Mouse (Mus musculus) layer of hippocampus, adult 8-10 months (tissue): ENCODE measurements around the gene Vps52. TPM values are rescaled to one million over a fixed set of nuclear protein-coding genes. Genes with fewer than 3 reads are reported as not detected.
"Not testable (repeated sequence)": the region's sequence is repeated elsewhere in the genome, so short reads cannot be mapped to it uniquely, and the experiment has no call there.

Experiments
- DNase-seq, 2 experiments: peaks; one replicate each; pipeline ENCODE4 v3.0.0; 2022; ENCODE audit warnings: low spot score in 2 of 2
- total RNA-seq, 4 experiments: library from RNA; stranded (reverse); gene quantifications; 2 replicates each; pipeline ENCODE4 v1.2.4; 2022

Gene Vps52
- total RNA-seq, 4 experiments from 2014 or later: 81.4 to 91.3 (median 81.9) TPM

- no peak for DNase-seq
Measured at GRCm38 (mm10) chr17:33941381-33941780, 14.2 kb upstream of the Vps52 start.

DNA sequence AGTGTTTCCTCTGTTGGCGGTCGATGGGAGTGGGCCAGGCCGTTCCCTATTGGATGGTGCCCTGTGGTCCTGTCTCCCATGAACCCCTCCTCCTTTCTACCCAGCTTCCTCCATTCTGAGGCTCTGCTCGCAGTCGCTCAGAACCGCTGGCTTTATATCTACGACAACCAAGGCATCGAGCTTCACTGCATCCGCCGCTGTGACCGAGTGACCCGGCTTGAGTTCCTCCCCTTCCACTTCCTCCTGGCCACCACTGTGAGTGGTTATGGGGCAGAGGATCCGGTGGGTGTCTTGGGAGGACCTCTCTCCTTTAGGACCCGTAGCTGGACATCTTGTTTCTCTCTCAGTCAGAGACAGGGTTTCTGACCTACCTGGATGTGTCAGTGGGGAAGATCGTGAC lies 12.2 kb upstream of the Vps52 start:
- no peak for DNase-seq

GRCm38 (mm10) chr17:33947430-33948089 lies 8.1 kb upstream of the Vps52 start:
- no peak for DNase-seq

GRCm38 (mm10) chr17:33948090-33948904 lies 7.3 kb upstream of the Vps52 start:
- no peak for DNase-seq

- DNase-seq: peak in 1 of 2 experiments; percentile 3
Measured at GRCm38 (mm10) chr17:33948905-33949537, 6.6 kb upstream of the Vps52 start.

GRCm38 (mm10) chr17:33950131-33950625 lies 5.4 kb upstream of the Vps52 start:
- peak in 1 of 2 experiments; percentile 15 for DNase-seq

DNA sequence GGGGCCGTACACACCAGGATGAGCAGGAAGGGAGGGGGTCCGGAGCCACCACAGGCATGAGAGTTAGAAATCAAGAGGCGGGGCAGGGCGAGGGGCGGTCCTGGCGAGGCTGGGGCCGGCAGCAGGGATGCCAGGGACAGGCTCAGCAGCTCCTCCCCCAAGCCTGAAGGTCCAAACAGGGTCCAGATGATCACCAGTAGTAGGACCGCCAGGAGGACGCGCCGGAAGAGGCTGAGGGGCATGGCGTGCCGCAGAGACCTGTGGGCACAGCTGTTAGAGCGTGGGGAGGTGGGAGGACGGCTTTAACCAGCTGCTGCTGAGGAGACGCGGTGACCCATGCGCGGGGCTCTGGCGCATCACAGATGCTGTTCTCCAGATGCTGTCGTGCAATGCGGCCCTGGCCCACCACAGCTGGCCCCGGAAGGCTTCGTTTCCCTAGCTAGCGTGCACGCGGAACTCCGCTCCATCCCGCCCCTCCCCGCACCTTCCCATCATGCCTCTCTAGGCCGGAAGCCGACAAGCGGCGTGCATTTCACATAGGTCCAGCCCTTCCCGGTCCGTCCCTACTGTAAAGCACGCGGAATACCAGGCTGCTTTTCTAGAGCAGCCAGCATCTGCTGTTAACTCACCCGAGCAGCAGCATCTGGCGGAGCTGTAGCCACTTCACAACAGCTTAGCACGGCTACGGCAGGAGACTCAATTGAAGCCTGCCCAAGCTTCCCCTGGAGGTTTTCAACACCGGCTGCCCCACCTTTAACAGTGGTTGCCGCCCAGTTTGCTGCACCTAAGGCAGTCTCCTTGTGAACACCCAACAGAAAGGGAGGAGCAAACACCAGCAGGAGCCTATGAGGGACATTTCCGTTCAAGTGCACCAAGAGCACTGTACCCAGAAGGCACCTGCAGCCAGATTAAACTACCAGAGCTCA lies 4.3 kb upstream of the Vps52 start, which contains the start of gene B3galt4:
B3galt4 (minus strand) TSS at position 468 of the 926 bp plus-strand sequence.
- DNase-seq: peak in 1 of 2 experiments; percentile 64

DNA sequence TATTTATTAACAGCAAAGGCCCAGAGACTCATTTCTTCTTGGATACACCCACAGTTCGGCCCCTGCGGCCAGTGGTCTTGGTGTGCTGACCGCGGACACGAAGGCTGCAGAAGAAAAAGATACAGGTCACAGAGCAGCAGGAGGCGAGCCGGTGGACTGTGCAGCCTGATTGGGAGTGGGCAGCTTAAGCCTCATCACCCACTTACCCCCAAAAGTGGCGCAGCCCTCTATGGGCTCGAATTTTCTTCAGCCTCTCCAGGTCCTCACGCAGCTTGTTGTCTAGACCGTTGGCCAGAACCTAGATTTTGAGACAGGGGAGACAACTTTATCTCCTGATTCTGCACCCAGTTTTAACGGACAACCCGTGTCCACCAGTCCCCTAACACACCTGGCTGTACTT lies 3.6 kb upstream of the Vps52 start:
- not testable (repeated sequence) for DNase-seq

- DNase-seq: no peak
Measured at GRCm38 (mm10) chr17:33952879-33953278, 2.7 kb upstream of the Vps52 start.

DNA sequence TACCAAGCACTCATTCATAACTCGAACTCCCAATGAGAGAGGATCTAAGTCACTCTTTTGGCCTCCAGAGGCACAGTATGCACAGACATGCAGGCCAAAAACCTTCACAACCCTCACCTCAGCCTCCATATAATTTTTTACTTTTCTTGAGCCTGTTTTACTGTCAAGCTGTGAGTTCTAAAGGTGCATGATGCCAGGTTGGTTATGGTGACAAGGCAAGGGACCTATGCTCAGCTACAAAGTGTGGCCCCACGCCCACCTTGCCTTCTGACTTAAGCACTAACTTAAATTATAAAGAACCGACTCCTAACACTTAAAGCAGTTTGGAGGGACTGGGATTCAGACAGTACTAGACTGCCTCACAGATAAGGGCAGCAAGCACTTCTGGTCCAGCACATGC lies 2.3 kb upstream of the Vps52 start:
- DNase-seq: no peak

DNA sequence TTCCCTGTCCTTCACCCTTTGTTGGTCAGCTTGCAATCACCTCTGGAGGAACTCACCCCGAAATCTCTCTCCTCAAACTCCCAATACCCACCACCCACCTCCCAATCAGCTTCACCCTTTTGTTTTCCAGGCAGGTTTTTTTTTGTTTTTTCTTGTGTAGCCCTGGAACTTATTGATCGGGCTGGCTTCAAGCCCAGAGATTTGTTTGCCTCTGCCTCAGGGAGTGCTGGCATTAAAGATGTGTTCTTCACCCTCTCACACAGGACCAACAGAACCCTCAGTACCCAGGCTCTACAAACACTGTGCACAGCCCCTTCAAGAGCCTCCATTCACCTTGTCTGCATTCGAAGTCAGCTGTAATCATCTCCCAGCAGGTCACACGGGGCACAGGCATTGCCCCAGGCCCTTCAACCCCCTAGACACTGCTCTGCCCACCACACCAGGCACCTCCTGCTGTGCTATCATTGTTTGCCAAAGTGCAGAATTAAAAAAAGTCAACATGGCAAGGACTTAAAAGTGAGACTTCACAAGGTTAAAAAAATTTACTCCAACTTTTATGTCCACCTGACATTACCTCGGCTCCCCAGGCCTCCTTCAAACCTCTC lies 1.5 kb upstream of the Vps52 start:
- DNase-seq: no peak

DNA sequence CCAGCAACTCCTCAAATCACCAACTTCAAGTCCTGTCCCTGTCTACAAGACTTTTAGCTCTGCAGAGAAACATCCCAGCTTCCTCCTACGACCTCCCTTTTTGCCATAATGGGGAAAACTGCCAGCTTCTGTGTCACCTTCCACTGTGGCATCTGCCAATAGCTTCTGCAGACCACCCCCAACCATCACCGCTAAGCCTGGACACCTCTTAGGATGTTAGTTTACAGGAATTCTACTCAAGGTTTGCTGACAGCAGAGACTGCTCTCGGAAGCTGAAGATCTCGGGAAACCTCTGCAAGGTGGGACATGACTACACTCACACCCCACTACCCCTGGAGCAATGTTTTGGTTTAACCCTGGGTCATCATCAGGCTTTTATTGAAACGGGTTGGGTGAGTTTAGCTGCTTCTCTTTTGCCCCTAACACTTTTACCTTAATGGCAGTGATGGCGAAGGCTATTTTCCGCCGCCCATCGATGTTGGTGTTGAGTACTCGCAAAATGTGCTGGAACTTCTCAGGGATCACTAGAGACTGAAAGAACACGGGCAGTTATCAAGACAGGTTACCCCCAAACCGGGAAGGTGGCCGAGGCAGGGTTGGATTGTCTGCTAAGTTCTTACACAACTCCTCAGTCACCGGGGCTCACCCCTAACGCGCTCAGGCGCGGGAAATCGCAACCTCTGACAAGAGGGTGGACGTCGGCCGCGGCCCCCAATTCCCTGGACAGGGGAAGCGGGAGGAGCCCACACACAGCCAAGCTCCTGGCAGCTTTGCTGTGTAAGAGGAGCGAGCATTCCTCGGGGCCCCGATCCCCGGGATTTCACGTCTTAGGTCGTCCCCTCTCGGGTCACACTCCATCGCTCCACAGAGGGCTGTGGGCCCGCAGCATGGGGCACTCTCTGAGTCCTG lies 712 bp upstream of the Vps52 start:
- peak in 1 of 2 experiments; percentile 8 for DNase-seq

- DNase-seq: no peak
Measured at GRCm38 (mm10) chr17:33956336-33956735, 724 bp downstream of the Vps52 start.

DNA sequence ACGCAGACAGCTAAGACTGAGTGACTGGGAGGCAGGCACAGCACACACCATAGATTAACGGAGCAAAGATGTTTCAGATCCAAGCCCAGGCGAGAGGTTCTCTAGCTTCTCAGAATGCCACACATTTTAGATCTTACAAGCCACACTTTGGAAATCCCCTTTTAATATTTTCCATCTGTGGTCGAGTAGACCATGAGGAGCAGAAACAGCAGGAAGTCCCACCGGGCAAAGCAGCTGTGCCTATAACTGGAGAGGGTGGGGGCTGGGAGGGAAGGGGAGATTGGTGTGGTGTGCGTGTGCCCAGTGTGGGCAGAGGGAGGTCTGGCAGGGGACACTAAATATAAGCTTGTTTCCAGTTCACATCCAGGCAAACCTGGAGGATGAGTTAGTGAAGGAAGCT lies 1.9 kb downstream of the Vps52 start:
- DNase-seq: no peak

- DNase-seq: no peak
Measured at GRCm38 (mm10) chr17:33958451-33958850, 2.8 kb downstream of the Vps52 start.

DNA sequence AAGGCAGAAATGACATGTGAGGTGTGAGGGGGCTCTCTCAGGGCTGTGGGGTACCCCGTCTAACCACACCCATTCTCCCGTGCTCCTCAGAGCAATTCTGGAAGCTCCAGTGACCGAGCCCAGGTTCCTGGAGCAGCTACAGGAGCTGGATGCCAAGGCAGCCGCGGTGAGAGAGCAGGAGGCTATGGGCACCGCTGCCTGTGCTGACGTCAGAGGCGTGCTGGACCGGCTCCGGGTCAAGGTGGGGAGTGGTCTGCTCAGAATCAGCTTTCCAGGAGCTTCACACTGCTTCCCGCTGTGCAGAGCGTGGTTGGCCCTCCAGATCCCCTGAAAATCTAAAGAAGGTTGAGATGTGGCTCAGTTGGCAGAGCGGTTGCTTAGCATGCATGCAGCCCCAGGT lies 3.5 kb downstream of the Vps52 start:
- DNase-seq: peak in 1 of 2 experiments; percentile 6

- no peak for DNase-seq
Measured at GRCm38 (mm10) chr17:33959948-33960347, 4.3 kb downstream of the Vps52 start.

GRCm38 (mm10) chr17:33962876-33963275 lies 7.3 kb downstream of the Vps52 start:
- no peak for DNase-seq

- no peak for DNase-seq
Measured at GRCm38 (mm10) chr17:33965082-33965845, 9.7 kb downstream of the Vps52 start.
